Mouse (Mus musculus) testis, adult 2 months (tissue): Measurements from ENCODE around the gene Adprm. TPM values are rescaled to one million over a fixed set of nuclear protein-coding genes. Genes with fewer than 3 reads are reported as not detected.

ENCODE experiments used
- H3K27ac ChIP-seq: fragments of 200-500 bp; 2 replicates; pipeline ENCODE4 v1.5.1; 2012; ENCODE audit warnings: low read depth, low read length; ENCODE audit not compliant: control insufficient read depth, insufficient read depth
- H3K27me3 ChIP-seq: fragments of 200-500 bp; 2 replicates; pipeline ENCODE4 v1.6.1; 2012; ENCODE audit warnings: mild to moderate bottlenecking, low read length, moderate library complexity; ENCODE audit not compliant: control insufficient read depth, insufficient read depth
- H3K36me3 ChIP-seq: fragments of 200-500 bp; 2 replicates; pipeline ENCODE4 v1.6.1; 2012; ENCODE audit warnings: mild to moderate bottlenecking, low read length; ENCODE audit not compliant: control insufficient read depth, insufficient read depth
- H3K4me1 ChIP-seq: fragments of 200-500 bp; 2 replicates; pipeline ENCODE4 v1.6.1; 2012; ENCODE audit warnings: low read length; ENCODE audit not compliant: control insufficient read depth, insufficient read depth
- H3K4me3 ChIP-seq: fragments of 200-500 bp; 2 replicates; pipeline ENCODE4 v1.5.1; 2012; ENCODE audit warnings: low read depth, mild to moderate bottlenecking, low read length, moderate library complexity, mixed read lengths; ENCODE audit not compliant: control insufficient read depth
- CTCF ChIP-seq: fragments of 200-500 bp; IDR thresholded peaks from 2 replicates; pipeline ENCODE4 v1.5.1; 2012; ENCODE audit warnings: low read depth, mild to moderate bottlenecking, inconsistent platforms, low read length, moderate library complexity; ENCODE audit not compliant: control insufficient read depth, insufficient read depth, insufficient replicate concordance
- POLR2A ChIP-seq: fragments of 200-500 bp; IDR thresholded peaks from 2 replicates; pipeline ENCODE4 v1.6.1; 2012; ENCODE audit warnings: low read depth, mild to moderate bottlenecking, inconsistent platforms, low read length, moderate library complexity; ENCODE audit not compliant: control insufficient read depth
- polyA plus RNA-seq: library from polyadenylated mRNA; depleted of rRNA; stranded (reverse); fragments of >200 nt; gene quantifications from 2 replicates; pipeline ENCODE4 v1.2.3, GENCODE M21; 2012

The Adprm gene
- polyA plus RNA-seq, 1 experiment = 7.6 TPM

DNA sequence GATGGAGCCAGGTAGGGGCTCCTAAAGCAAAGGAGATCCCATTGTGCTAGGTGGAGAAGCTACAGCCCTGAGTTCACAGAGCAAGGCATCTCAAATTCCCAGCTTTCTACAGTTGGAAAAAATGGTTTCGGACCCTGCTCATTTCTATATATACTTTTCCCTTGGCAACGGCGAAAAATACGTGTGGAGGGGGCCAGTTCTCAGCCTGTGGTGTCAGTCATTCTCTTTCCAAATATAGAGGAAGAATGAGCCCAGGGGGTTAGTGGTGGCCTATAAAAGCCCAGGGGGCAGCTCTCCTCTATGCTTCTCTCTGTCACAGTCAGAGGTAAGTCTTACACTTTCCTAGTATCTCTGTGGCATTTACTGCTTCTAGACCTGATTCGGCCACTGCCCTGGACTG is 25.6 kb upstream of the Adprm start, which contains the start of gene Myh3:
Gene Myh3, plus strand, starts transcription at position 301 of the 400 bp plus-strand sequence.
- Histone ChIP-seq H3K27me3 (no peaks in the 10 kb centered on the region; the same call in 1 of the 2 replicates), H3K4me1 (peaks cover 6% of the 10 kb centered on the region), H3K36me3 (no peaks in the 10 kb centered on the region), H3K27ac (no peak within 1 kb of the TSS), H3K4me3 (no peak within 1 kb of the TSS)
- TF ChIP-seq POLR2A (no peak), CTCF (no peak)

DNA sequence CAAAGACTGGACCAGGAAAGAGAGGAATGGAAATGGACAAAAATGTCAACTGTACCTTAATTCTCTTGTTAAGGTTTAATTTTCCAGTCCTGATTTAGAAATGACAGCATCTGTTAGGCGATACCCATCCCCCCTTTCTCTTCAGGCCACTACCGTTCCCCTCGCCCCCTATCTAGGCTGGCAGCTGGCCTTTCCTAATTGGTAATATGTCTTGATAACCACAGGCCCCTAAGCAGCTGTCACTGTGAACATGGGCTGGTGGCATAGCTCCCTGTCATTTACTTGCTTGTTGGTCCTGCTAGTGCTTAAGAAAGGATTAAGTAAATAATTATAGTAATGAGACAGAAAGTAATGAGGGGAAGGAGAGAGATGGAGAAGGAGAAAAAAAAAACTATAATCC is 25.0 kb upstream of the Adprm start:
- H3K36me3 ChIP-seq = no peaks in the 10 kb centered on the region
- no peak overlapping the region for H3K4me3 ChIP-seq
- H3K4me1 ChIP-seq = peaks cover 6% of the 10 kb centered on the region
- no peak overlapping the region for H3K27ac ChIP-seq
- TF ChIP-seq CTCF (no peak), POLR2A (no peak)
- no peaks in the 10 kb centered on the region; the same call in 1 of the 2 replicates for H3K27me3 ChIP-seq

DNA sequence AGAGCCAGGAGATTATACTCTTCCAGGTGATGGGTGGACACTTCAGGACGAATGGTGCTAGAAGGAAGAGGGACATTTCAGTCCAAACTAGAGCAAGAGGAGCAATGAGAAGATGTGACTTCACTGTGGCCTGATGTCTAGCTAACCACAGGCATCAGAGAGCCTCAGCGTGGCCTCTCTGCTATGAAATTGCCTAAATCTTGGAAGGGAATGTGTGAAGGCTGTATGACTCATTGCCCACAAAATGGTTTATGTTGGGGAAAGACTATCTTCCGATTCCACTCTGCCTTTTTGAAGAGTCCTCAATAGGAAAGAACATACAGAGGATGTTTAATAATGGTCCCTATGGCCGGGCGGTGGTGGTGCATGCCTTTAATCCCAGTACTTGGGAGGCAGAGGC is 24.4 kb upstream of the Adprm start:
- H3K36me3 ChIP-seq = no peaks in the 10 kb centered on the region
- peaks cover 6% of the 10 kb centered on the region for H3K4me1 ChIP-seq
- H3K4me3 ChIP-seq = no peak overlapping the region
- H3K27ac ChIP-seq = no peak overlapping the region
- no peak for TF ChIP-seq CTCF
- TF ChIP-seq POLR2A = no peak
- H3K27me3 ChIP-seq = no peaks in the 10 kb centered on the region; the same call in 1 of the 2 replicates

DNA sequence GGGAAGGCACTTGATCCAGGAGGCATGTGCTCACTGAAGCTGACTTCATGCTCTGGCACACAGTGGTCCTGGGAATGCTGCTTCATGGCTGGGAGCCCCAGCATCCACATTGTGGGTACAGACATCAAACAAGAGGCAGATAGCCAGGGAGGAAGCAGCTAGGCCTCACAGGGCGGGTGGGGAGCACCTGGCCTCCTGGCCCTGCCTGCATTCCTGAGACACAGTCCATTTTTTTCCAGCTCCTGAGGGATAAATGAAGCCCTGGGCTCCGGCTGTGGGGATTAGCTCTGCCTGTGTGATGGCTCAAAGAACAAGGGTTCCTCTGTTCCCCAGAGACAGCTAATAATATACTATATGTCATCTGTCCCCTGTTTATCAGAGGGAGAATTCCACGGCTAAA is 22.6 kb upstream of the Adprm start:
- no peaks in the 10 kb centered on the region for H3K4me1 ChIP-seq
- H3K27me3 ChIP-seq = no peaks in the 10 kb centered on the region
- no peak for TF ChIP-seq POLR2A
- TF ChIP-seq CTCF = no peak
- H3K4me3 ChIP-seq = no peak overlapping the region
- H3K27ac ChIP-seq = no peak overlapping the region
- H3K36me3 ChIP-seq = no peaks in the 10 kb centered on the region

DNA sequence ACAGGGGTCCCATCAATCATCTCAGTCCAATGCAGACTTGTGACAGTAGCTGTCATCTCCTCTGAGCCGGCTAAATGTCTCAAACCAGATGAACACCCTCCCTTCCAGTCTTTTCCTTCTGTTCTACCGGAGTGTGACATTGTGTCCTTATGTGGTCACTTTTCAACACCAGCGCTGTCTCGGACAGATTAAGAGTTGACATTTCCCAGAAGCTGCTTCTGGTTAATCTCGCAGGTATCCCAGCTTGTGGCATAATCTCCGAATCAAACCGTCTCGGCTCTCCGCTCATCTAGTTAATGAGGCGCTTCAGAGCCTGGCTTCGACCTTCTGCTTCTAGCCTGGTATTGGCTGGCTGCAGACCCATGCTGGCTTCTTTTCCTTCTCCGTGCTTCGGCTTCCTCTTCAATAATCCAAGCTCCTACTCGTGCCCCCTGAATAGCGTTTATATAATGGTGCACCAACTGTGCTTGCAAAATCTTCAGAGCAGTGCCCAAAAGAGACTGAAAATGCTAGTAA is 20.3 kb upstream of the Adprm start:
- H3K27ac ChIP-seq = no peak overlapping the region
- no peaks in the 10 kb centered on the region for H3K4me1 ChIP-seq
- no peaks in the 10 kb centered on the region for H3K27me3 ChIP-seq
- no peaks in the 10 kb centered on the region for H3K36me3 ChIP-seq
- TF ChIP-seq CTCF = no peak
- no peak for TF ChIP-seq POLR2A
- H3K4me3 ChIP-seq = no peak overlapping the region

DNA sequence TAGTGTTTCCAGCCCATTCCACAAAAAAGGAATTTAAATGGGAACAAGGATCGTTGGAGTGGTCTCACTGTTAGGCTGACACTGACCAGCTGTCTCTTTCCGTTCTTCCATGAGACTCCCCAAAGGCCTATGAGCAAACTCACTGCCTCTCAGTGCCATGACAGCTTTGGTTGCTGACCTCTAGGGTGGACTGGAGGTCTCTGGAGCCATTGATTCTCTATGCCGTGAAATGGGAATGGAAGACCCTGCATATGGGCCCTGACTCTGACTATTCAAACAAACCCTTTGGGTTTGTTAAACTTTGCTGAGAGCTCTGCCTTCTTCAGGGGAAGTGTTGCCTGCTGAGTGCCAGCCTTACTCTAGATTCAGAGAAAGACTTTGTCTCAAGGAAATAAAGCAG is 15.3 kb upstream of the Adprm start:
- no peaks in the 10 kb centered on the region for H3K4me1 ChIP-seq
- TF ChIP-seq CTCF (no peak), POLR2A (no peak)
- H3K4me3 ChIP-seq = no peak overlapping the region
- no peak overlapping the region for H3K27ac ChIP-seq
- no peaks in the 10 kb centered on the region for H3K27me3 ChIP-seq
- no peaks in the 10 kb centered on the region for H3K36me3 ChIP-seq

DNA sequence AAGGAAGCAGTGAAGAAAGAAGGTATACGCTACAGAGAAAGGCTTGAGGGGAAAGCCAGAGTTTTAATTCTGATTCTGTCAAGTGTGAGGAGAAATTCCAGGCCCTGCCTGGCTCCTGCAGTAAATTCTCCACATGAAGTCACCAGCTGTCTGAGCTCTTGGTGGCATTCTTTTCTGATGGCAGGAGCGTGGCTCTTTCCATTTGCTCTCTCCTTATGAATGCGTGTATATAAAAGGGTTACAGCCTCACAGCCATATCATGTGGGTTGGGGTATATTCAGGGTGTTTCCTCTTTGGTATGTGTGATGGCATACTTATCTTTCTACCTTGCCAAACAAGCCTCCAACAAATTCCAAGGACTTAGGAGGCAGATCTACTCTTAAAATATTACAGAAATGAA is 10.3 kb upstream of the Adprm start:
- Histone ChIP-seq H3K4me1 (no peaks in the 10 kb centered on the region), H3K27me3 (no peaks in the 10 kb centered on the region), H3K27ac (no peak overlapping the region), H3K4me3 (no peak overlapping the region), H3K36me3 (peaks cover 2% of the 10 kb centered on the region)
- TF ChIP-seq CTCF = no peak
- no peak for TF ChIP-seq POLR2A

DNA sequence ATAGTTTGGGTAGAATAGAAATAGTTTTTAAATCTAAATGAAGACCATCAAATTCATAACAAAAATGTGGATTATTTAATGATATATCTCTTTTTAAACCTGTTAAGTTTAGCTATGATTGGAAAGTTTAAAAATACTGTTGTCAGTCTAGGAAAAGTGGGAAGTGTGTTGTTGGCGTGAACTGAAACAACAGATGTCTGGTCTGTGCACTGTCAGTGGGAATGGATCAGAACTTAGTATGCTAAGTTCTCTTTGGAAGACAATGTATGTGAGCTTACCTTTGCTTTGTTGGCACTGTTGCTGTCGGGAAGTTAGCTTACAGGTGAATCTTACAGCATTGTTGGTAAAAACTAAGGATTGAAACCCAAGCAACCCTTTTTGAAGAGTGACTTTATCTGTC is 8.9 kb upstream of the Adprm start:
- no peak overlapping the region for H3K27ac ChIP-seq
- H3K4me3 ChIP-seq = no peak overlapping the region
- H3K27me3 ChIP-seq = no peaks in the 10 kb centered on the region
- no peaks in the 10 kb centered on the region for H3K4me1 ChIP-seq
- TF ChIP-seq POLR2A = no peak
- no peak for TF ChIP-seq CTCF
- peaks cover 2% of the 10 kb centered on the region for H3K36me3 ChIP-seq
